Mouse (Mus musculus) mouse embryonic stem cell (cell line): ENCODE results near the gene Dag1.

Experiments used
- in situ Hi-C, 2 experiments: fragments of 300-500 bp; cut with MboI; formaldehyde crosslinking; loops; 1 replicate in 1 of 2; 3 replicates in 1 of 2; pipeline ENCODE4 v1.14.3; 2019 to 2020; ENCODE audit warnings: low sequenced_read_pairs in 2 of 2, low pct_unique_long_range_greater_than_20kb in 1 of 2, mixed read lengths in 1 of 2; ENCODE audit not compliant: unreplicated experiment in 1 of 2

Dag1 gene

DNA sequence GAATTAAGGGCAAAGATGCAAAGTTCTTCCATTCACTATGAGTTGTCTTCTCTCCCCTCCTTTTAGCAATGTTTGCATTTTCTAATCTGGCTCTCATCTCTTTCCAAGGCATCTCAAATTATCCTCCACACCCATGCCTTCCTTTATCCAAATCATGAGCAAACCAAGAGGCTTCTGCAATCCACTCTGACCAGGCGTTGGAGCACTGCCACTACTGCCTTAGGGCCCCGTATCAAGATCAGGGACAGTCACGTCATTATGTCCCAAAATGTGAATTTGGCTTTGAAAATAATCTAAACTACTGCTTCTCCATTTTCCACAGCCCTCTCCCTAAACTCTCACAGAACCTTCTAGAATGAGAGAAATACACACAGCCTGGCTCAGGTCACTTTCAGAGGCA lies 19.2 kb downstream of the Dag1 start:
- in situ Hi-C loops = no loop called here

DNA sequence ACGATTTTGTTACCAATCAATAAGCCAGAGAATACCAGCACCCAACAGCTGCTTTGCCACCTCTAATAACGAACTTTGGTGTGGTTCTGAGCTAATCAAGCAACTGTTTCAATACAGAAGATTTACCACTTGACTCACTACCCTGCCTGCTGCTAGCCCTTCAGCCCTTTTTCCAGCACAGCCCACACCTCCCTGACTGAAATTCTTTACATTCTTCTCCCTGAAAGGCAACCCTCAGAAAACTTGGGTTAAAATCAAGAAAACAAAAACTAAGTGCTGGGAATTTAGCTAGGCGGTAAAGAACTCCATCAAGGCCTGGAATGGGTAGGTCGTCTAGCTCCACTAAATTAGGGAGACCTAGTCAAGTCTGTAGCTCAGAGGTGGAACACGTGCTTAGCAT lies 23.8 kb downstream of the Dag1 start:
- in situ Hi-C loops = no loop called here

- in situ Hi-C loops = no loop called here
Measured at GRCm38 (mm10) chr9:108238831-108239230, 24.9 kb downstream of the Dag1 start.

DNA sequence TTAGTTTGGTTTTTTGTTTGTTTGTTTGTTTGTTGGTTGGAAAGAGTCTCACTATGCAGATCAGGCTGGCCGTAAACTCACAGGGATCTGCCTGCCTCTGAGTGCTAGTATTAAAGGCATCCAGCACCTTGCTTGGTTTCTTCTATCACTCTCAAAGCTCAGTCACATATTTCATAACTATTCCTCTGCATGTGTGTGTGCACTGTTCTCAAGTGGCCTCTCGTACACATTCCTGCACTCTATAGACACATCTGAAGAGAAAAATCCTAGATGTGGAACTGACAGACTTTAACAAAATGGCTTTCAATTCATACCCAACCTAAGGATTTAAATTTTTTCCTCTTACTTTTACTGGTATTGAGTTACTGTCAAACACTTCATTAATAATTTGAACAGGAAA lies 25.4 kb downstream of the Dag1 start:
- in situ Hi-C loops = no loop called here

- in situ Hi-C loops = no loop called here
Measured at GRCm38 (mm10) chr9:108234682-108235081, 29.1 kb downstream of the Dag1 start.

- in situ Hi-C loops = no loop called here
Measured at GRCm38 (mm10) chr9:108232908-108233307, 30.9 kb downstream of the Dag1 start.

GRCm38 (mm10) chr9:108227911-108228649 lies 35.7 kb downstream of the Dag1 start:
- in situ Hi-C loops = no loop called here

DNA sequence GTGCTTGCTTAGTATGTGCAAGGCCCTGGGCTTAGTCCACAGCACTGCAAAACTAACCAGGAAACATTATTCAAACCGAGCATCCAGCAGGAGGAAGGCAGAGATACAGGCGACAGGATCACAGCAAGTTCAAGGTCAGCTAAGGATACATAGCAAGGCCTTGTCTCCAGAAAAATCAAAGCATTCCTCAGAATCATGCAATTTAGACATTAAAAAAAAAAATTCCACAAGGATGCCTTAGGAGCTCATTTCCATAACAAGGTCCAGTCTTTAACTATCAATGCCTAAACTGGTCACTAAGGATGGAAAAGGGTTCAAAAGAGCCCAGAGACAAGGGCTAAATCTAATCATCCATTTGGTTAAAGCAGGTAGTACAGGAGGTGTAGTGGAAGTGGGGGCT lies 38.6 kb downstream of the Dag1 start:
- in situ Hi-C loops = no loop called here

DNA sequence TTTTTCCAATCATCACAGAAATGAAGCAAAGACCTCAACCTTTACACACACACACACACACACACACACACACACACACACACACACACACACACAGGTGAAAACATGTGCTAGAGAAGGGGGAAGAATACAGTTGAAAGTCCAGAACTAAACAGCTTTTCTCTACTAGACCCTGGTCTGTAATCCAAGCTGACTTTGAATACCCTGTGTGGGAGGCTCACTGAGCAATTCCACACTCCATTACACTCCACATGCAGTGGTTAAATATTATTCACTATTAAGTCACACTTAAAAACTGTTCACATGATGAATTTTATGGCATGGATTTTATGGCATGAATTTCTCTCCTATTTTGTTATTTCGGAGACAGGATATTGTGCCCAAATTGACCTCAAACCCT lies 40.1 kb downstream of the Dag1 start:
- in situ Hi-C loops = no loop called here

GRCm38 (mm10) chr9:108221566-108221965 lies 42.2 kb downstream of the Dag1 start:
- in situ Hi-C loops = no loop called here

- in situ Hi-C loops = no loop called here
Measured at GRCm38 (mm10) chr9:108220380-108220774, 43.4 kb downstream of the Dag1 start.

GRCm38 (mm10) chr9:108219766-108220379 lies 43.9 kb downstream of the Dag1 start:
- in situ Hi-C loops = no loop called here

DNA sequence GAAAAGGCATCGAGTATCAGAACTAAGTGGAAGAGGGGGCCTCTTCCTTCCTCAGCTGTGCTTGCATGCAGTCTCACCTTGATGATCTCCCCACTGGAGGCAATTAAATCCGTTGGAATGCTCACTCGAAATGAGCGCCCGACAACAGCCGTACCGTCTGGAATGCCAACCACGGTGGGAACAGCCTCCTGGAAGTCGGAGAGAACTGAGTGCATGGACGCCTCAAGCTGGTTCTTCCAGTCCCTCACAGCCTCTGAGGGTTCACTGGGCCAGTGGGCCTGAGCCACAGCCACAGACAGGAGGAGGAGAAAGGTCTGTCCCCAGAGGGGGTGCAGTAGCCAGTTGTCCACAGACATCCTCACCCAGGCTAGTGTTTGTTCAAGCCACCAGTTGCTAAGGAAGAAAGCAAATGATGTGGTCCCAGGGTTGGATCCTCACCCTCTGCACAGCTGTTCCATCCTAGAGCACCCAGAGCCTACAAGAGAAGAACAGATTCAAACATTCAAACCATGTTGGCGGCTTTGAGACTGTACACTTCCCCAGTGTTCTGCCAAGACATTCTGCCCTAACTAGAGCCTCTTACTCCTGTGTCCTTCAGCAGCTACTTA lies 45.7 kb downstream of the Dag1 start:
- in situ Hi-C loops = no loop called here

DNA sequence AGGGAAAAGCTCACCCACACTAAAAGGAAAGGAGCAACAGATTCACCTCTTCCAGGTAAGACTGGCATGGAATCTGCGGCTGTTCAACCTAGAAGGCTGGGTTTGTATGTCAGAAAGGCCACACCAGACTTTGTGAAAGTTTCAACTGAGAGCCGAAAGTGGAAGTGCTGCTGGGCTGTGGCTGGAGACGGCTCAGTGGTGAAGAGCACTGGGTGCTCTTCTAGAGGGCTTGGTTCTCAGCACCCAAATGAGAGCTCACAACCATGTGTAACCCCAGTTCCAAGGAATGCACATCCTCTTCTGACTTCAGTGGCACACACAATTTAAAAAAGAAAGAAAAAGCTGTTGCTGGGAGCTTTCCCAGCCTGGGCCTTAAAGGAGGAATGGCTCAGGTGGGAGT lies 46.4 kb downstream of the Dag1 start:
- in situ Hi-C loops = no loop called here

GRCm38 (mm10) chr9:108213105-108213504 lies 50.7 kb downstream of the Dag1 start:
- in situ Hi-C loops = no loop called here

- in situ Hi-C loops = no loop called here
Measured at GRCm38 (mm10) chr9:108212426-108212825, 51.3 kb downstream of the Dag1 start.

DNA sequence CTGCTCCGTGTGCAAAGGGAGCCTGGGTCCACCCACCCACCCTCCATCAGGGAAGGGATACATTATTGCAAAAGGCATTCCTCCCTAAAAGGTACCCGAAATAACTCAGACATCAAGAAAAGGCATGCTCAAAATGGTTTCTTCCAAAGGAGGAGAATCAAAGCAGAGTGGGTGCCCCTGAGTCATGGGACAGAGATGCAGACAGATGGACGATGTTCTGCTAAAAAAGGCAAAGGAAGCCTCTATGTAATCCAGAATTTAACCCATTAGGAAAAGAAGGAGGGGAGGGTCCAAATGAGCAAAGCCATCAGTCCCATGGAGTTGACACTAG lies 58.2 kb downstream of the Dag1 start:
- in situ Hi-C loops = no loop called here

- in situ Hi-C loops = loop anchor here (5.0 kb wide), 3 partner anchors 63 to 108 kb away; no protein-coding TSS in a partner anchor
Measured at GRCm38 (mm10) chr9:108204884-108205570, 58.7 kb downstream of the Dag1 start.

GRCm38 (mm10) chr9:108203015-108203414 lies 60.7 kb downstream of the Dag1 start:
- in situ Hi-C loops = loop anchor here (5.0 kb wide), 3 partner anchors 61 to 106 kb away; no protein-coding TSS in a partner anchor
